Mouse (Mus musculus): ENCODE data around the gene Fstl5. TPM values are rescaled to one million over a fixed set of nuclear protein-coding genes. Genes with fewer than 3 reads are reported as not detected.
A peak's percentile ranks its signal among the peaks of the same experiment; 100 is the strongest.
"Not testable (repeated sequence)": the region's sequence is repeated elsewhere in the genome, so short reads cannot be mapped to it uniquely, and the experiment has no call there.

Fstl5 gene
- total RNA-seq, 2 experiments from 2014 or later = 28.9 to 29.6 TPM

DNA sequence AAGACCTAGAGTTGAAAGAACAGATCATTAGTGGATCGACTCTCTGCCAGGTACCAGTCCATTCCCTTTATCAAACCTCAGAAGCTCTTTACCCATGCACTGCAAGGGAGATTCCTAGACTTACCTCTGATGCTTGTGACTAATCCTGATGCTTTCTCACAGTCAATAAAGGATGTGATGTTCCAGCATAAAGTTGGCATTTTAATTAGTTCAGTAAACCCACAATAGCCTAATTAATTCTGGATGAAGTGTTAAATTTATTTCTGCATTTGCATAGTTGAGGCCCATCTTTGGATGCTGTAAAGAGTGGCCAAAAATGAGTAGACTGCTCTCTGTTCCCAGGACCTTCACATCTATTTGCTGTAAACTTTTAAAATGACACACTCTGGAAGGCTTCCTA lies 394.1 kb downstream of the Fstl5 start:
- no peak for DNase-seq (ENCODE audit: low spot score in 2 of 2)

DNA sequence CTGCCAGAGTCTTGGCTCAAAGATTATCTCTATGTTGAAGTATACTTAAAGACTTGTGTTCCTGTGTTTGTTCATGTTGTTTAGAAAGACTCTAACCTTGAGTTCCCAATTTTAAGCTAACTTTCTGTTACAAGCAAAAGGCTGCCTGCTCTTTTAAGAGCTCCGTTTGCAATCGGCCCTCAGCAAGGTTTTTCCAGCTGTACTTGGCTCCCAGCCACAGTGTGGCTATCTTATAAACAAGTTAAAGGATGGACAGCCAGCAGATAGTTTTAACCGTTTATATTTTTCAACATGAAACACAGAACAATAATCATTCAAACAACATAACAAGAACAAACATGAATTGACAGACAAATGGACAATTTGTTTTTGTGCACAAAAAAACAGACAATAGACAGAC lies 433.8 kb downstream of the Fstl5 start:
- DNase-seq (ENCODE audit: low spot score in 2 of 2) = not testable (repeated sequence)

- DNase-seq (ENCODE audit: low spot score in 2 of 2) = no peak
Measured at GRCm38 (mm10) chr3:76508811-76509210, 434.7 kb downstream of the Fstl5 start.

DNA sequence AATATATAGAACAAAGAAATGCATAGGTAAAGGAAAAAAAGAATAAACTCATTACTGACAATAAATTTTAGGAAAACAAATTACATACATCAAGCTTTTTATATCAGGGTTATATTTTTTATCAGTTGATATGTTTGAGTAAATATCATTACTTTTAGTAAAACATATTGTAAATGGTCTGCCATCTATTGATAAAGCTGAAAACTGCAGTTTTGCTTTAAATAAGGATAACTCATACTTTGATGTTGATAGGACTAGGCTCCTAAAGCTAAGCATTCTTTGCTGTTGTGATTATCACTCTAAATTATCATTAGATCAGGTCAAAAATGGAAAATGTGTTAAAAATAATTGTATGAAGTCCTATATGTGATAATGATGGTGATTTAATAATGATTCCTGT lies 493.3 kb downstream of the Fstl5 start:
- peak in 1 of 2 experiments; percentile 7 for DNase-seq (ENCODE audit: low spot score in 2 of 2)

GRCm38 (mm10) chr3:76572478-76572877 lies 498.4 kb downstream of the Fstl5 start:
- no peak for DNase-seq (ENCODE audit: low spot score in 2 of 2)

- no peak for DNase-seq (ENCODE audit: low spot score in 2 of 2)
Measured at GRCm38 (mm10) chr3:76572920-76573541, 499.0 kb downstream of the Fstl5 start.

GRCm38 (mm10) chr3:76593148-76593547 lies 519.1 kb downstream of the Fstl5 start:
- DNase-seq (ENCODE audit: low spot score in 2 of 2) = no peak

DNA sequence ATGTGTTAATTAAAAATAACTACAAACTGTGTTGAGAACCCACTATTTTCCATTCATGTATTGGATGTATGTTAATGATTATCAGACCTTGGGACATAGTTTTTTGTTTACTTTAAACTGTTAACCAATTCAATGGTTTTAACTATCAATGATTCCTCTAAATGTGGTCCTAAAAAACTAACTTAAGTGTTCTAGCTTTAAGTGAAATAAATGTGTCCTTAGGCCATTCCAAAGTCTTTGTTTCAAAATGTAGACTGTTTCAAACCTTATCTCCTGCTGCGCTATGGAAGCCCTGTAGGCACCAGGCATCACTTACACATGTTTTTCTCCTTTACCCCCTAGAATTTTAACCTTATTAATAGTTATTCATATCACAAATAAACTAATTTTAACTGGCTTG lies 546.0 kb downstream of the Fstl5 start:
- DNase-seq (ENCODE audit: low spot score in 2 of 2) = no peak

DNA sequence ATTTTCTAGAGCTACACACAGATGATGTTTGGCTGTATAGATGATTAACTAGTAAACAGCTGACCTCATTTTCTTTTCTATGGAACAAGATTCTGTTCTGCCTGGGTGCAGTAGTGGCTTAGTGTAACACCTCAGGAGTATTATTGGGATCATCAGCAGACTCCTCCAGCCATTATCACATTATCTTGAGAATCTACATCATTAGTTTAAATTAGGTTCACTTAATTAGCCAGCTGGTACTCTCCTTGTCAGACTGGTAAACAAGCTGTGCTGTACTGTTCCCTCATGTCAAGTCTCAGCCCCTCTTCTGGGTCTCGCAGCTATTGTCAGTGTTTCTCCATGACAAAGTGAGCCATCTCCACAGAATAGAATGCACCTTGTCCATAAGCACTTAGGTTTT lies 580.2 kb downstream of the Fstl5 start:
- no peak for DNase-seq (ENCODE audit: low spot score in 2 of 2)

DNA sequence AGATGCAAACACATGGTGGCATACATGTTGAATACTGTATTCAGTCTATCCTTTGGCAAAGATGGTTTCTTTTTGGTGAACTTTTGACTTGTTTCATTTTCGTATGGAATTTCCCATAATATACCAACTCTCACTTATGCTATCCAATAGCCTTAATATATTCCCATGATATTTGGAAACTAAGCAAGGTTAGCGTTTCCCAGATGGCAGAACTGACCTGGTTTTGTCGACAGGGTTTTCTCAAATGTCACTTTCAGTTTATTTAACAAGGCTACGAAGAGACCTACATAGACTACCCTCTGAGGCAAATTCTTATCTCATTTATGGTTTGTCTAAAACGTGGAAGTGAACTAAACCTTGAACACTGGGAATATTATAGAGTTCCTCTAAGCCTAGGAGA lies 596.8 kb downstream of the Fstl5 start:
- no peak for DNase-seq (ENCODE audit: low spot score in 2 of 2)

- no peak for DNase-seq (ENCODE audit: low spot score in 2 of 2)
Measured at GRCm38 (mm10) chr3:76676006-76676405, 601.9 kb downstream of the Fstl5 start.

- no peak for DNase-seq (ENCODE audit: low spot score in 2 of 2)
Measured at GRCm38 (mm10) chr3:76679853-76680545, 605.9 kb downstream of the Fstl5 start.

DNA sequence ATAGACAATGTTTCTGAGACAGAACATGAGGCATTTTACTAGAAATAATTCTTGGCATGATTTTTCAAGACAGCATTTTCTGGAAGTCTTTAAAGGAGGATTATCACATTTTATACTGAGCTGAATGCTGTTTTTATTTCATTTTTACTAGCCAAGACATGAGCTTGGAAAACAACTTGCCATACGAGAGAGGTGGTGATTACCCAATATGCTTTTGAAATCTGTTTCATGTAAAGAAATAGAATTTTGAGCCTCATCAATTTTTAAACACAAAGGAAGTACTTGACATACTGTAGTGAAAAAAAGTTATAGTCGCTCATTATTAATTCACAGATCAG lies 606.4 kb downstream of the Fstl5 start:
- DNase-seq (ENCODE audit: low spot score in 2 of 2) = peak in 1 of 2 experiments; percentile 2

- no peak for DNase-seq (ENCODE audit: low spot score in 2 of 2)
Measured at GRCm38 (mm10) chr3:76697134-76697629, 623.1 kb downstream of the Fstl5 start.

DNA sequence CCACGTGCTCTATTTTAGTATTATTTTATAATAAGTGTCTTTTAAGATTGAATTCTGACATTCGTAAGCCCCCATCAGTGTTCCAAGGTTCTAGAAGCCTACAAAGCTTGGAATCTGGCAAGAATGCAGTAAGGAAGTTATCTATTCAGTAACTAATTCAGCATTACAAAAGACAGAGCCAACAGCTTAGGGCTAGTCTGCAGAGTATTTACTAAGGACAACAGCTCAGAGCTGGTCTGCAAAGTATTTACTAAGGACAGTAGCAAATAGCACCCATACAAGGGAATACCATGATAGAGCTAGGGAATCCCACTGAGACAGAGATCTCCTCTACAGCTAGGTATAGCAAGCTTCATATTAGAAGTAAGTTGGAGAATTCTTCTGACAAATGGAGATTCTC lies 665.2 kb downstream of the Fstl5 start:
- DNase-seq (ENCODE audit: low spot score in 2 of 2) = no peak

Other genes starting within 250 kb of the Fstl5 start
- gene Golim4, start 117.3 kb upstream of the Fstl5 start, total RNA-seq (2021) = 10 to 100 TPM; 26.3 to 27.6 TPM

Measured in layer of hippocampus, postnatal 14 days (tissue).